Mouse (Mus musculus) olfactory bulb, adult 2 months (tissue): ENCODE measurements around the gene Pomgnt2.

Experiments used
- CTCF ChIP-seq: fragments of 200-500 bp; IDR thresholded peaks from 2 replicates; pipeline ENCODE4 v1.5.1; 2012; ENCODE audit warnings: low read depth, mild to moderate bottlenecking, low read length, moderate library complexity; ENCODE audit not compliant: insufficient read depth
- POLR2A ChIP-seq: fragments of 200-500 bp; IDR thresholded peaks from 2 replicates; pipeline ENCODE4 v1.6.1; 2012; ENCODE audit warnings: mild to moderate bottlenecking, low read depth, low read length, moderate library complexity; ENCODE audit not compliant: insufficient read depth

DNA sequence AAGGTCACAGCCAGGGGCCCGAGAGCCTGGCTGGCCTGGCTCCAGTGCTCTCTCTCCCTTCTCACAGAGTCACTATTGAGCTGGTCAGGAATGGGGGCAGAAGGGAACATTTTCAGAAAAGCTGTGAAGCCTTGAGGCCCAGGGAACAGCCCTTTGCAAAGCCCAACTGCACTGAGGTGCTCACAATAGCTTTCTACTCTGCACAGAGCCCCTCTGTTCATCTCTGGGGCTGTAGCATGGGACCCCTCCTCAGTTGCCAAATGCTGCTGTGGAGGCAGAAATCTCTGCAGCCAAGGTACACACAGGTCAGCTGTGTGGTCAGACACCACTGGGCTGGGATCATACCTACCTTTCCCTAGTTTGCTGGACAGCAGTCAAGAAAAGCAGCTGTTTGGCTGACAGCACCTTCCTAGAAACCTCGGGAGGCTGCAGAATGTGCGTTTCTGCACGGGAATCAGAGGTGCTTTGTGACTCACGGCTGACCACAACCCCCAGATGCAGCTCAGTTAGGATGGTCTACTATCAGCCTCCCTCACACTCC lies 27.0 kb downstream of the Pomgnt2 start:
- no peak for TF ChIP-seq CTCF
- no peak for TF ChIP-seq POLR2A
